In the genomic region with DNA sequence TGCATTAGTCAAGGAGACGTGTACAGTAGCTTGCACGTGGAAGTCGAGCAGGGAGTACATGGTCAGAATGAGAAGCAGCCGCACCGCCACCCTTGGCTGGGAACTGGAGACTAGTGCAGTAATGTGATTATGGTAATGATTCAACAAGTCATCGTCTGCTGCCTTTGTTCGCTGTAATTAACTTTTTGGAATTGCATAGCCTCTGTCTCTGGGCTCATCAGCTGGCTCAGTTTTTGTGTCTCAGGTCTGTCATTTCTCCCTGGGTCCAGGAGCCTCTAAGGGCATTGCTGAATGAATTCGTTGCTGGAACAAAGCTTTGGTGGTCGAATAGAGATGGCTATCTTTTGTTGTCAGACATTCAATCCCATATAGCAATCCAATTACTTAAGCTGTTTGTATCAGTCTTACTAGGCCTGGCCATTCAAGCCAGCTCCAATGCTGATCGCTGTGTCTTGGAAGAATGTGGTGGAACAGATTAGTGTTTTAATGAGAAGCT, we compare ENCODE assay signal across 13 mouse cellular contexts. TPM values are rescaled to one million over a fixed set of nuclear protein-coding genes. Genes with fewer than 3 reads are reported as not detected.
DNase-seq lines count a peak whose midpoint lies in the region; ATAC-seq lines count a peak whose summit lies in the region.
"Had no signal": no experiment of that assay in that cellular context is flagged by ENCODE, and none has a peak within 500 bp of the region (broad histone marks: within the 10 kb centered on the region; RNA-seq: fewer than 3 reads in every experiment).

No protein-coding gene starts in this region.

- DNase-seq in kidney, postnatal 4 days = peak; percentile 28 to 62
- no peak for DNase-seq in kidney, postnatal 14 days
- no peak for DNase-seq in embryonic facial prominence, embryonic 14.5 days (ENCODE audit: low spot score)
- DNase-seq in heart, postnatal 25 days (ENCODE audit: low spot score) = no peak
- no peak for DNase-seq in cerebellum, adult 9-10 months
- DNase-seq in lung, postnatal 10 days = no peak
- DNase-seq: lung, postnatal 36 days; thymus, postnatal 14 days had no signal

- no peak overlapping the region for H3K4me2 ChIP-seq in embryonic facial prominence, embryonic 14.5 days (ENCODE audit: low read depth, low read length)
- no peak overlapping the region for H3K4me2 ChIP-seq in hindbrain, embryonic 15.5 days
- H3K4me2 ChIP-seq in neural tube, embryonic 14.5 days (ENCODE audit: low read depth, low read length) = no peak overlapping the region
- H3K4me2 ChIP-seq: embryonic facial prominence, embryonic 12.5 days; limb, embryonic 13.5 days had no signal

- 0 out of 2 replicates have a peak, but pooled peaks have one; percentile 18 for ATAC-seq in embryonic facial prominence, embryonic 14.5 days (ENCODE audit: low read depth)
- ATAC-seq in hindbrain, embryonic 15.5 days (ENCODE audit: low FRiP score, low read depth) = peak; percentile 86
- peak; percentile 78 for ATAC-seq in neural tube, embryonic 14.5 days (ENCODE audit: low read depth)

- H3K36me3 ChIP-seq in embryonic facial prominence, embryonic 14.5 days (ENCODE audit: control insufficient read depth, insufficient read depth, low read length) = no peaks in the 10 kb centered on the region
- no peaks in the 10 kb centered on the region for H3K36me3 ChIP-seq in hindbrain, embryonic 15.5 days
- H3K36me3 ChIP-seq in neural tube, embryonic 14.5 days (ENCODE audit: control insufficient read depth, insufficient read depth, low read length) = no peaks in the 10 kb centered on the region
- H3K36me3 ChIP-seq: embryonic facial prominence, embryonic 12.5 days; limb, embryonic 13.5 days had no signal

- no peaks in the 10 kb centered on the region for H3K27me3 ChIP-seq in embryonic facial prominence, embryonic 14.5 days (replicated peaks; ENCODE audit: control insufficient read depth, insufficient read depth, low read length)
- no peaks in the 10 kb centered on the region for H3K27me3 ChIP-seq in hindbrain, embryonic 15.5 days
- H3K27me3 ChIP-seq in neural tube, embryonic 14.5 days (ENCODE audit: control insufficient read depth, insufficient read depth, low read length) = no peaks in the 10 kb centered on the region
- H3K27me3 ChIP-seq: embryonic facial prominence, embryonic 12.5 days; limb, embryonic 13.5 days had no signal

- no peaks in the 10 kb centered on the region for H3K9me3 ChIP-seq in embryonic facial prominence, embryonic 14.5 days (ENCODE audit: control insufficient read depth, low read length)
- H3K9me3 ChIP-seq in hindbrain, embryonic 15.5 days = no peaks in the 10 kb centered on the region
- no peaks in the 10 kb centered on the region for H3K9me3 ChIP-seq in neural tube, embryonic 14.5 days (ENCODE audit: control insufficient read depth, low read length)
- H3K9me3 ChIP-seq: embryonic facial prominence, embryonic 12.5 days; limb, embryonic 13.5 days had no signal

- WGBS in embryonic facial prominence, embryonic 14.5 days = 54% methylated on average over 10 of the region's 10 CpGs
- 14% methylated on average over 10 of the region's 10 CpGs for WGBS in hindbrain, embryonic 15.5 days
- WGBS in neural tube, embryonic 14.5 days = 34% methylated on average over 10 of the region's 10 CpGs

- intact Hi-C loops in heart, postnatal 25 days (cut with DNase I) = no loop called here

- H3K4me3 ChIP-seq in embryonic facial prominence, embryonic 14.5 days (ENCODE audit: low read depth, low read length) = no peak overlapping the region
- no peak overlapping the region for H3K4me3 ChIP-seq in hindbrain, embryonic 15.5 days
- no peak overlapping the region for H3K4me3 ChIP-seq in neural tube, embryonic 14.5 days (ENCODE audit: low read depth, low read length)
- H3K4me3 ChIP-seq: embryonic facial prominence, embryonic 12.5 days; layer of hippocampus, adult 2 months; limb, embryonic 13.5 days had no signal

- H3K27ac ChIP-seq in embryonic facial prominence, embryonic 14.5 days (replicated peaks; ENCODE audit: low read depth, low read length) = no peak overlapping the region
- no peak overlapping the region for H3K27ac ChIP-seq in hindbrain, embryonic 15.5 days (replicated peaks)
- no peak overlapping the region for H3K27ac ChIP-seq in neural tube, embryonic 14.5 days (ENCODE audit: low read depth, low read length)
- H3K27ac ChIP-seq: embryonic facial prominence, embryonic 12.5 days; layer of hippocampus, adult 2 months; limb, embryonic 13.5 days had no signal

- no peaks in the 10 kb centered on the region for H3K4me1 ChIP-seq in embryonic facial prominence, embryonic 14.5 days (ENCODE audit: control insufficient read depth, insufficient read depth, low read length)
- peaks cover 4% of the 10 kb centered on the region; the same call in 1 of the 2 replicates for H3K4me1 ChIP-seq in hindbrain, embryonic 15.5 days (replicated peaks)
- H3K4me1 ChIP-seq in neural tube, embryonic 14.5 days (ENCODE audit: control insufficient read depth, insufficient read depth, low read length) = no peaks in the 10 kb centered on the region
- H3K4me1 ChIP-seq: embryonic facial prominence, embryonic 12.5 days; limb, embryonic 13.5 days had no signal

- no peak overlapping the region for H3K9ac ChIP-seq in embryonic facial prominence, embryonic 14.5 days (ENCODE audit: low read depth, low read length)
- no peak overlapping the region for H3K9ac ChIP-seq in hindbrain, embryonic 15.5 days
- no peak overlapping the region for H3K9ac ChIP-seq in neural tube, embryonic 14.5 days (replicated peaks; ENCODE audit: low read depth, low read length)
- H3K9ac ChIP-seq: embryonic facial prominence, embryonic 12.5 days; limb, embryonic 13.5 days had no signal

RNA-seq across cellular contexts. Expression of gene Jag1, which starts 36.8 kb away (rescaled TPM):
- polyA plus RNA-seq in embryonic facial prominence, embryonic 14.5 days (2014; fragmentation: Nextera tagmentation; extraction: Ambion mirVana) = 25.1 and 27.5 TPM in 2 replicates
- 10.6 and 12.3 TPM in 2 replicates for polyA plus RNA-seq in hindbrain, embryonic 15.5 days (2015; fragmentation: Nextera tagmentation; extraction: Ambion mirVana)
- 5.4 and 13.3 TPM in 2 replicates for polyA plus RNA-seq in neural tube, embryonic 14.5 days (2014; fragmentation: Nextera tagmentation; extraction: Ambion mirVana)
- total RNA-seq in heart, postnatal 25 days (2021) = 10 to 100 TPM; 10.5 to 13.4 TPM

Comparison
In these comparisons a context has a peak if more than half of its experiments do, and no peak if none do; other contexts are left out.
1. DNase-seq: peak in kidney, postnatal 4 days (2 of 2); none in kidney, postnatal 14 days (single experiment), embryonic facial prominence, embryonic 14.5 days (single experiment), heart, postnatal 25 days (single experiment), cerebellum, adult 9-10 months (single experiment) and lung, postnatal 10 days (single experiment).
2. ATAC-seq: peak in every context shown above with its lines; median percentile 86 in hindbrain, embryonic 15.5 days; 78 in neural tube, embryonic 14.5 days; 18 in embryonic facial prominence, embryonic 14.5 days.